Mouse (Mus musculus): ENCODE measurements at regions not wholly inside any gene's neighbourhood (a gene's known extent, or its start where the extent isn't known, plus 50 kb on each side); places are given as distances from the start of the nearest gene placed in this dataset.

DNA sequence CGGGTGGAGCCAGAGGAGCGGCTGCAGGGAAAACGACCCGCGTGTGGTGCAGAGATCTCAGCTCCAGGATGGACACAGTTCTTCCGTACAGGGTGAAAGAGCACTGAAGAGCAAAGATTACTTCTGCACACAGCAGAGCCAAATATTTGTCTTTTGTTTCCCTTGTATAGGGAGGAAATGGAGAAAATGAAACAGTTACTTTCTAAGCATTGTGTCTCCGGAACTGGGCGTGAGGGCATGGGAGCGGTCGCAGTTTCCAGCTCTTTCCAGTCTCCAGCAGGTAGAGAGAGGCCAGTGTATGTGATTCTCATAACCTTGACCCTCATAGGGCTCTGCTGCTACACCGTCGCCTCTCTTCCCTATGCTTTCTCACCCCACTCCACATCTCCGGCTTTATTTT, 105.1 kb upstream of the Gm10295 start:
- no peaks in the 10 kb centered on the region for H3K27me3 ChIP-seq (ENCODE audit: control insufficient read depth, insufficient read depth, low read length)
- H3K9ac ChIP-seq (ENCODE audit: low read length): no peak overlapping the region
- peak overlapping the region; percentile 15; the same call in 1 of the 2 replicates for H3K4me3 ChIP-seq (replicated peaks; ENCODE audit: low read length)
- H3K27ac ChIP-seq (ENCODE audit: low read length): no peak overlapping the region
- ATAC-seq (ENCODE audit: insufficient read depth, low FRiP score): no peak
- H3K4me1 ChIP-seq (ENCODE audit: control insufficient read depth, insufficient read depth, low read length): peaks cover 6% of the 10 kb centered on the region; the same call in 1 of the 2 replicates
- 63% methylated on average over 13 of the region's 13 CpGs for WGBS
- H3K36me3 ChIP-seq (ENCODE audit: control insufficient read depth, insufficient read depth, low read length): no peaks in the 10 kb centered on the region
- peak overlapping the region; percentile 45 for H3K4me2 ChIP-seq (ENCODE audit: low read depth, low read length)
- H3K9me3 ChIP-seq (replicated peaks; ENCODE audit: control insufficient read depth, low read length): 0 out of 2 replicates have a peak, but pooled peaks cover 3% of the 10 kb centered on the region

DNA sequence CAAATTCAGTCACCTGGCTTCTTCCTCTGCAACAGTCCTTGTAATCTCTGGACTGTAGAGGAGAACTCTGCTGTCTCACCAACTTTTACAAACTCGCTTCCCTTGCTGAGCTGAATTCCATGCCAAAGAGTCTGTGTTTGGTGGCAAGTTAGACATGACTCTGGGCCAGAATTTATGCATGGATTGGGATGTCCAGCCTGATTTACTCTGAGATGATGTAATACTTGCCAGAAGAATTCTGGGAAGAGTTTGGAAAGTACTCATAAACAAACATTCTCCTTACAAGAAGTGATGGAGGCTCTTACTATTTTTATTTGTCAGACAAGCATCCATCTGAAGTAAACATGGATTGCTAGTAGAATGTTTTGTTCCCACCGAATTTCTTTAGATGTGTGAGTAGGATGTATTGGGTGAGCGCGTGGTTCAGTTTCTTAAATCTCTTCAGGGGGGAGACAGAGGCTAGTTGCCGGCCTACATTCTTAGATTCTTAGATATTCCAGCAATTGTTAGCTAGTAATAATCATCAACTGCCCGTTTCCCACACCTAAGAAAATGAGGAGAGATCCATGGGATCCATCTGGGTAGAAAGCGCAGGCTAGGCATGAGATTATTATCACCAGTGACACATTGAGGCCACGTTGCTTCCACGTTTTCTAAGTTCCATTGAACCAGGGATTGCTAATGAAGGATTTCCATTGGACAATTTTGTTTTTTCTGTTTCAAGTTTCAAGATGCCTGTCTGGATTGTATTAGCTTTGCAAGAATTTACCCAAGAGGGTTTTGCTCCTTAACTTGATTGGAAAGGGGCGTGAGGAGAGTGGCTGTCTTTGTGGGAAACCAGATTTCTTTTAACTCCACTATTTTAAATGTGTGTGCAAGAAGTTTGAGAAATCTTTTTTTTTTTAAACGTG, 89.3 kb upstream of the Gm10295 start:
- Histone ChIP-seq H3K27me3 (ENCODE audit: control insufficient read depth, insufficient read depth, low read length) (no peaks in the 10 kb centered on the region), H3K9me3 (replicated peaks; ENCODE audit: control insufficient read depth, low read length) (no peaks in the 10 kb centered on the region), H3K9ac (ENCODE audit: low read length) (no peak overlapping the region), H3K4me2 (ENCODE audit: low read depth, low read length) (no peak overlapping the region), H3K27ac (ENCODE audit: low read length) (no peak overlapping the region), H3K4me3 (replicated peaks; ENCODE audit: low read length) (no peak overlapping the region), H3K4me1 (ENCODE audit: control insufficient read depth, insufficient read depth, low read length) (no peaks in the 10 kb centered on the region), H3K36me3 (ENCODE audit: control insufficient read depth, insufficient read depth, low read length) (no peaks in the 10 kb centered on the region)
- 84% methylated on average over 11 of the region's 11 CpGs for WGBS
- no peak for ATAC-seq (ENCODE audit: insufficient read depth, low FRiP score)

GRCm38 (mm10) chr7:71425982-71426381, 74.7 kb upstream of the Gm10295 start:
- Histone ChIP-seq H3K4me3 (replicated peaks; ENCODE audit: low read length) (no peak overlapping the region), H3K4me2 (ENCODE audit: low read depth, low read length) (no peak overlapping the region), H3K9ac (ENCODE audit: low read length) (no peak overlapping the region), H3K27ac (ENCODE audit: low read length) (no peak overlapping the region), H3K27me3 (ENCODE audit: control insufficient read depth, insufficient read depth, low read length) (no peaks in the 10 kb centered on the region), H3K36me3 (ENCODE audit: control insufficient read depth, insufficient read depth, low read length) (no peaks in the 10 kb centered on the region), H3K9me3 (replicated peaks; ENCODE audit: control insufficient read depth, low read length) (no peaks in the 10 kb centered on the region), H3K4me1 (ENCODE audit: control insufficient read depth, insufficient read depth, low read length) (no peaks in the 10 kb centered on the region)
- no peak for ATAC-seq (ENCODE audit: insufficient read depth, low FRiP score)
- 43% methylated on average over 2 of the region's 2 CpGs for WGBS

- H3K9ac ChIP-seq (ENCODE audit: low read length): no peak overlapping the region
- no peak overlapping the region for H3K4me2 ChIP-seq (ENCODE audit: low read depth, low read length)
- no peak overlapping the region for H3K4me3 ChIP-seq (replicated peaks; ENCODE audit: low read length)
- peaks cover 4% of the 10 kb centered on the region; the same call in 1 of the 2 replicates for H3K4me1 ChIP-seq (ENCODE audit: control insufficient read depth, insufficient read depth, low read length)
- no peaks in the 10 kb centered on the region for H3K36me3 ChIP-seq (ENCODE audit: control insufficient read depth, insufficient read depth, low read length)
- 46% methylated on average over 5 of the region's 5 CpGs for WGBS
- no peak for ATAC-seq (ENCODE audit: insufficient read depth, low FRiP score)
- no peaks in the 10 kb centered on the region for H3K9me3 ChIP-seq (replicated peaks; ENCODE audit: control insufficient read depth, low read length)
- 0 out of 2 replicates have a peak overlapping the region, but pooled peaks have one; percentile 8 for H3K27ac ChIP-seq (ENCODE audit: low read length)
- H3K27me3 ChIP-seq (ENCODE audit: control insufficient read depth, insufficient read depth, low read length): no peaks in the 10 kb centered on the region
Measured at GRCm38 (mm10) chr7:71419261-71419660, 68.0 kb upstream of the Gm10295 start.

GRCm38 (mm10) chr7:71418856-71419255, 67.6 kb upstream of the Gm10295 start:
- Histone ChIP-seq H3K4me3 (replicated peaks; ENCODE audit: low read length) (no peak overlapping the region), H3K4me1 (ENCODE audit: control insufficient read depth, insufficient read depth, low read length) (peaks cover 4% of the 10 kb centered on the region; the same call in 1 of the 2 replicates), H3K4me2 (ENCODE audit: low read depth, low read length) (no peak overlapping the region), H3K27me3 (ENCODE audit: control insufficient read depth, insufficient read depth, low read length) (no peaks in the 10 kb centered on the region), H3K9ac (ENCODE audit: low read length) (no peak overlapping the region), H3K27ac (ENCODE audit: low read length) (0 out of 2 replicates have a peak overlapping the region, but pooled peaks have one; percentile 8), H3K36me3 (ENCODE audit: control insufficient read depth, insufficient read depth, low read length) (no peaks in the 10 kb centered on the region), H3K9me3 (replicated peaks; ENCODE audit: control insufficient read depth, low read length) (no peaks in the 10 kb centered on the region)
- ATAC-seq (ENCODE audit: insufficient read depth, low FRiP score): no peak
- 41% methylated on average over 3 of the region's 3 CpGs for WGBS

DNA sequence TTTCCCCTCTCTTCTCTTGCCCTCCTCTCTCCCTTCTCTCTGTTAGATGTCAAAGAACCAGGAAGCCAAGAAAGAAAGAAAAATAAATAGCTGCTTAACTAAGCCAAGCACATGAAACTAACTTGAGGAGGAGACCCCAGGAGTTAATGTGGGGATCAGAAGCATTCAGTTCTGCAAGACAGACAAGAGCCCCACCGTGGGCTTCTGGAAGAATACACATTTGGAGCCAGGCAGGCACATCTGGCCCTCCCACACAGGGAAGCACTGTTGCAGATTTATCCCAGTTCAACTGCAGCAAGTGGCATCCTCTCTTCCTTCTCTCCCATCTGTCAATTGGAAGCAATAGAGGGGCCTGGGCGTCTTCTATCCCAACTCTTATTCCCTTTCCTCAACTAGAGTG, 63.5 kb upstream of the Gm10295 start:
- no peaks in the 10 kb centered on the region for H3K9me3 ChIP-seq (replicated peaks; ENCODE audit: control insufficient read depth, low read length)
- H3K4me3 ChIP-seq (replicated peaks; ENCODE audit: low read length): no peak overlapping the region
- H3K4me1 ChIP-seq (ENCODE audit: control insufficient read depth, insufficient read depth, low read length): peaks cover 6% of the 10 kb centered on the region
- no peak overlapping the region for H3K9ac ChIP-seq (ENCODE audit: low read length)
- no peak overlapping the region for H3K4me2 ChIP-seq (ENCODE audit: low read depth, low read length)
- H3K27ac ChIP-seq (ENCODE audit: low read length): no peak overlapping the region
- no peaks in the 10 kb centered on the region for H3K27me3 ChIP-seq (ENCODE audit: control insufficient read depth, insufficient read depth, low read length)
- 67% methylated on average over 2 of the region's 2 CpGs for WGBS
- H3K36me3 ChIP-seq (ENCODE audit: control insufficient read depth, insufficient read depth, low read length): no peaks in the 10 kb centered on the region
- ATAC-seq (ENCODE audit: insufficient read depth, low FRiP score): no peak

DNA sequence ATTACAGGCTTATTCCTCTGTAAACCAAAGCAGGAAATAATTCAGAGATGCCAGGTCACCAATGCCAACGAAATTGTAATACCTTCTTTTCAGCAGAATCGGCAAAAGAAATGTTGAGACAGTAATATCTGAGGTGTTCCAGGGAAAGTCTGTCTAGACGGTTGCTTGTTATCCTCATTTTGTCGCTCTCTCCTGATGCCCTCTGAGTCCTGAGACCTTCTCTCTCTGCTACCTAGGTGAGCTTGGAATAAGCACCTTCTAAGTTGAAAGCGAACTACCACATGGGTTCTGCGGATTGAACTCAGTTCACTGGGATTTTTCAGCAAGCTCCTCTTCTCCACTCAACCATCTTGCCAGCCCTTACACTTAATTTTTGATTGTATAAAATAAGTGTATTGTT, 61.8 kb upstream of the Gm10295 start:
- no peak overlapping the region for H3K4me2 ChIP-seq (ENCODE audit: low read depth, low read length)
- no peak for ATAC-seq (ENCODE audit: insufficient read depth, low FRiP score)
- no peaks in the 10 kb centered on the region for H3K36me3 ChIP-seq (ENCODE audit: control insufficient read depth, insufficient read depth, low read length)
- H3K27ac ChIP-seq (ENCODE audit: low read length): no peak overlapping the region
- no peak overlapping the region for H3K4me3 ChIP-seq (replicated peaks; ENCODE audit: low read length)
- 73% methylated on average over 6 of the region's 6 CpGs for WGBS
- H3K9ac ChIP-seq (ENCODE audit: low read length): no peak overlapping the region
- H3K27me3 ChIP-seq (ENCODE audit: control insufficient read depth, insufficient read depth, low read length): no peaks in the 10 kb centered on the region
- H3K9me3 ChIP-seq (replicated peaks; ENCODE audit: control insufficient read depth, low read length): no peaks in the 10 kb centered on the region
- H3K4me1 ChIP-seq (ENCODE audit: control insufficient read depth, insufficient read depth, low read length): peaks cover 5% of the 10 kb centered on the region

- Histone ChIP-seq H3K27ac (ENCODE audit: low read length) (peak overlapping the region; percentile 72), H3K4me3 (replicated peaks; ENCODE audit: low read length) (peak overlapping the region; percentile 47), H3K4me2 (ENCODE audit: low read depth, low read length) (peak overlapping the region; percentile 76), H3K27me3 (ENCODE audit: control insufficient read depth, insufficient read depth, low read length) (no peaks in the 10 kb centered on the region), H3K36me3 (ENCODE audit: control insufficient read depth, insufficient read depth, low read length) (no peaks in the 10 kb centered on the region), H3K4me1 (ENCODE audit: control insufficient read depth, insufficient read depth, low read length) (peaks cover 5% of the 10 kb centered on the region), H3K9me3 (replicated peaks; ENCODE audit: control insufficient read depth, low read length) (no peaks in the 10 kb centered on the region), H3K9ac (ENCODE audit: low read length) (peak overlapping the region; percentile 51)
- ATAC-seq (ENCODE audit: insufficient read depth, low FRiP score): peak; percentile 78; the same call in 1 of the 2 replicates
- under 1% methylated on average over 12 of the region's 12 CpGs for WGBS
Measured at GRCm38 (mm10) chr7:71412079-71412478, 60.8 kb upstream of the Gm10295 start.

GRCm38 (mm10) chr7:71411293-71412011, 60.2 kb upstream of the Gm10295 start:
- H3K4me3 ChIP-seq (replicated peaks; ENCODE audit: low read length): peak overlapping the region; percentile 47
- no peaks in the 10 kb centered on the region for H3K27me3 ChIP-seq (ENCODE audit: control insufficient read depth, insufficient read depth, low read length)
- peak overlapping the region; percentile 76 for H3K4me2 ChIP-seq (ENCODE audit: low read depth, low read length)
- H3K9ac ChIP-seq (ENCODE audit: low read length): peak overlapping the region; percentile 51
- ATAC-seq (ENCODE audit: insufficient read depth, low FRiP score): peak; percentile 80; the same call in 1 of the 2 replicates
- no peaks in the 10 kb centered on the region for H3K36me3 ChIP-seq (ENCODE audit: control insufficient read depth, insufficient read depth, low read length)
- peaks cover 5% of the 10 kb centered on the region for H3K4me1 ChIP-seq (ENCODE audit: control insufficient read depth, insufficient read depth, low read length)
- 9% methylated on average over 14 of the region's 14 CpGs for WGBS
- H3K9me3 ChIP-seq (replicated peaks; ENCODE audit: control insufficient read depth, low read length): no peaks in the 10 kb centered on the region
- peak overlapping the region; percentile 72 for H3K27ac ChIP-seq (ENCODE audit: low read length)
